Mouse (Mus musculus): ENCODE measurements around the gene Arhgef5. TPM values are rescaled to one million over a fixed set of nuclear protein-coding genes. Genes with fewer than 3 reads are reported as not detected.

Gene Arhgef5
- polyA plus RNA-seq, 2 experiments from 2014 or later: 4.7 to 6.5 TPM

GRCm38 (mm10) chr6:43333479-43333878 is 68.1 kb downstream of the Arhgef5 start:
- ATAC-seq: no peak

GRCm38 (mm10) chr6:43335619-43336234 is 70.3 kb downstream of the Arhgef5 start:
- ATAC-seq: peak; percentile 34

GRCm38 (mm10) chr6:43337491-43337961 is 72.1 kb downstream of the Arhgef5 start:
- ATAC-seq: no peak

GRCm38 (mm10) chr6:43338804-43339203 is 73.4 kb downstream of the Arhgef5 start:
- ATAC-seq: no peak

Other genes with a start within 250 kb of the Arhgef5 start
- not detected for gene Olfr441, start 159.2 kb upstream of the Arhgef5 start, polyA plus RNA-seq (2017; shearing (Covaris generic))
- gene Olfr237-ps1, start 119.0 kb upstream of the Arhgef5 start, polyA plus RNA-seq (2017; shearing (Covaris generic)): not detected
- not detected for gene Olfr437, start 102.3 kb upstream of the Arhgef5 start, polyA plus RNA-seq (2017; shearing (Covaris generic))
- gene Olfr13, start 93.4 kb upstream of the Arhgef5 start, polyA plus RNA-seq (2017; shearing (Covaris generic)): not detected
- not detected for gene Olfr435, start 68.4 kb upstream of the Arhgef5 start, polyA plus RNA-seq (2017; shearing (Covaris generic))
- gene Olfr434, start 52.6 kb upstream of the Arhgef5 start, polyA plus RNA-seq (2017; shearing (Covaris generic)): not detected
- gene Olfr47, start 34.1 kb upstream of the Arhgef5 start, polyA plus RNA-seq (2017; shearing (Covaris generic)): not detected
- not detected for gene Nobox, start 44.0 kb downstream of the Arhgef5 start, polyA plus RNA-seq (2017; shearing (Covaris generic))